Comparison of ENCODE assay signal across 8 mouse cellular contexts in genomic region chr7:80687721-80688555, GRCm38 (mm10). TPM values are rescaled to one million over a fixed set of nuclear protein-coding genes. Genes with fewer than 3 reads are reported as not detected.
A peak's percentile ranks its signal among the peaks of the same experiment; 100 is the strongest.
DNase-seq lines count a peak whose midpoint lies in the region; ATAC-seq and TF ChIP-seq lines count a peak whose summit lies in the region.

No protein-coding gene starts in this region.

- TF ChIP-seq CTCF in G1E (IDR thresholded peaks at IDR 0.05; ENCODE audit: low read depth, low read length): no peak
- peak; percentile 39 for TF ChIP-seq CTCF in lung, embryonic 14.5 days (IDR thresholded peaks at IDR 0.05; ENCODE audit: low read depth)

- H3K4me2 ChIP-seq in lung, embryonic 14.5 days: peak overlapping the region; percentile 76

- peak overlapping the region; percentile 94 for H3K9ac ChIP-seq in lung, embryonic 14.5 days

- peak; percentile 49 for DNase-seq in G1E (ENCODE audit: low spot score)
- DNase-seq in cerebellum, adult 9-11 months: peak; percentile 74
- DNase-seq in frontal cortex, adult 2 months (ENCODE audit: extremely low spot score in 1 of 2, low spot score in 1 of 2): peak; percentile 35 to 64
- DNase-seq in hindbrain, embryonic 10.5 days (ENCODE audit: low spot score): peak; percentile 79
- peak; percentile 47 for DNase-seq in layer of hippocampus, adult 9-10 months (ENCODE audit: low spot score)
- peak; percentile 76 for DNase-seq in lung, embryonic 14.5 days
- peak; percentile 75 for DNase-seq in testis, postnatal 10 days (ENCODE audit: low spot score)

- H3K4me3 ChIP-seq in G1E (ENCODE audit: low read depth, low read length): peak overlapping the region; percentile 94
- H3K4me3 ChIP-seq in hindbrain, embryonic 10.5 days: peak overlapping the region; percentile 76
- peak overlapping the region; percentile 85 for H3K4me3 ChIP-seq in lung, embryonic 14.5 days (ENCODE audit: low read depth, low read length)

- peaks cover 61% of the 10 kb centered on the region for H3K4me1 ChIP-seq in G1E (ENCODE audit: insufficient read depth, low read depth, low read length)
- peaks cover 22% of the 10 kb centered on the region for H3K4me1 ChIP-seq in hindbrain, embryonic 10.5 days (replicated peaks)
- H3K4me1 ChIP-seq in lung, embryonic 14.5 days (ENCODE audit: insufficient read depth): no peaks in the 10 kb centered on the region

- H3K9me3 ChIP-seq in G1E (replicated peaks): peaks cover 3% of the 10 kb centered on the region; the same call in 1 of the 2 replicates
- H3K9me3 ChIP-seq in hindbrain, embryonic 10.5 days: no peaks in the 10 kb centered on the region
- no peaks in the 10 kb centered on the region for H3K9me3 ChIP-seq in lung, embryonic 14.5 days (ENCODE audit: low read depth, low read length)

- H3K27me3 ChIP-seq in G1E (ENCODE audit: insufficient read depth, low read length): no peaks in the 10 kb centered on the region
- H3K27me3 ChIP-seq in hindbrain, embryonic 10.5 days (ENCODE audit: insufficient read depth, poor library complexity, severe bottlenecking): no peaks in the 10 kb centered on the region
- H3K27me3 ChIP-seq in lung, embryonic 14.5 days (ENCODE audit: insufficient read depth, low read length): no peaks in the 10 kb centered on the region

- peak overlapping the region; percentile 96 for H3K27ac ChIP-seq in hindbrain, embryonic 10.5 days
- H3K27ac ChIP-seq in lung, embryonic 14.5 days (ENCODE audit: low read depth): peak overlapping the region; percentile 96

- ATAC-seq in G1E (ENCODE audit: extremely low read depth, insufficient number of reproducible peaks, low FRiP score, poor library complexity, severe bottlenecking): no peak
- ATAC-seq in lung, embryonic 14.5 days (ENCODE audit: insufficient read depth): peak; percentile 67
- peak; percentile 42; the same call in 1 of the 2 replicates for ATAC-seq in neutrophil, adult 5-6 weeks (ENCODE audit: extremely low read depth, insufficient number of reproducible peaks, low FRiP score, poor library complexity, severe bottlenecking)

- whole genome bisulfite sequencing in hindbrain, embryonic 10.5 days: 1% methylated on average over 69 of the region's 69 CpGs
- under 1% methylated on average over 68 of the region's 69 CpGs for WGBS in lung, embryonic 14.5 days

- peaks cover 17% of the 10 kb centered on the region for H3K36me3 ChIP-seq in G1E (replicated peaks)
- no peaks in the 10 kb centered on the region for H3K36me3 ChIP-seq in hindbrain, embryonic 10.5 days
- H3K36me3 ChIP-seq in lung, embryonic 14.5 days (ENCODE audit: insufficient read depth): no peaks in the 10 kb centered on the region

RNA-seq across cellular contexts. Expression of gene Crtc3, which starts 0.7 kb away (rescaled TPM):
- total RNA-seq in G1E (2014; fragmentation: Nextera tagmentation): 71.9 and 98.5 TPM in 2 replicates
- 12.3 and 13.6 TPM in 2 replicates for total RNA-seq in G1E (2017)
- 25.6 and 34.4 TPM in 2 replicates for polyA plus RNA-seq in G1E (2012)
- polyA plus RNA-seq in frontal cortex, adult 2 months (2012; rRNA removed): 15.9 and 16.8 TPM in 2 replicates
- 8.1 and 10.1 TPM in 2 replicates for polyA plus RNA-seq in hindbrain, embryonic 10.5 days (2016; fragmentation: Nextera tagmentation; extraction: Ambion mirVana)
- polyA plus RNA-seq in lung, embryonic 14.5 days (2014; fragmentation: Nextera tagmentation; extraction: Ambion mirVana): 27.5 and 28.0 TPM in 2 replicates
- 34.3 and 36.6 TPM in 2 replicates for total RNA-seq in neutrophil, adult 5-6 weeks (2017)
